Comparison of ENCODE assay signal across 9 mouse cellular contexts in genomic region chr15:82236565-82236964, GRCm38 (mm10). TPM values are rescaled to one million over a fixed set of nuclear protein-coding genes. Genes with fewer than 3 reads are reported as not detected.
DNase-seq lines count a peak whose midpoint lies in the region; ATAC-seq and TF ChIP-seq lines count a peak whose summit lies in the region.
"Had no signal": no experiment of that assay in that cellular context is flagged by ENCODE, and none has a peak within 500 bp of the region (broad histone marks: within the 10 kb centered on the region; RNA-seq: fewer than 3 reads in every experiment).

No protein-coding gene starts in this region.

- H3K27me3 ChIP-seq in hindbrain, embryonic 13.5 days, result no peaks in the 10 kb centered on the region
- H3K27me3 ChIP-seq in lung, postnatal 0 days (replicated peaks; ENCODE audit: insufficient read depth, low read length), result no peaks in the 10 kb centered on the region

- H3K4me2 ChIP-seq in hindbrain, embryonic 13.5 days, result no peak overlapping the region
- H3K4me2 ChIP-seq in lung, postnatal 0 days (replicated peaks; ENCODE audit: low read depth, low read length), result no peak overlapping the region

- TF ChIP-seq CTCF in lung, postnatal 0 days (IDR thresholded peaks at IDR 0.05), result peak; percentile 99

- no peak for TF ChIP-seq EP300 in lung, postnatal 0 days (IDR thresholded peaks at IDR 0.05)

- peak; percentile 39 for DNase-seq in MEL-GATA-1-ER (ENCODE audit: extremely low read depth, low read depth)
- DNase-seq in cerebellum, adult 8-10 months, result peak; percentile 95
- DNase-seq in layer of hippocampus, postnatal 10 days (ENCODE audit: low spot score in 2 of 2), result peak; percentile 85 to 90
- DNase-seq in lung, postnatal 0 days (ENCODE audit: low spot score), result peak; percentile 80
- DNase-seq in ovary, postnatal 36 days (ENCODE audit: low spot score), result peak; percentile 75
- peak; percentile 85 for DNase-seq in thymus, postnatal 14 days

- H3K4me1 ChIP-seq in hindbrain, embryonic 13.5 days (replicated peaks), result peaks cover 10% of the 10 kb centered on the region
- no peaks in the 10 kb centered on the region for H3K4me1 ChIP-seq in lung, postnatal 0 days (ENCODE audit: insufficient read depth, low read depth, low read length)

- ATAC-seq in frontal cortex, adult (ENCODE audit: low TSS enrichment), result peak; percentile 75
- ATAC-seq in hindbrain, embryonic 13.5 days (ENCODE audit: low FRiP score), result peak; percentile 78
- ATAC-seq in lung, postnatal 0 days, result peak; percentile 70

- no peaks in the 10 kb centered on the region for H3K36me3 ChIP-seq in hindbrain, embryonic 13.5 days
- H3K36me3 ChIP-seq in lung, postnatal 0 days (ENCODE audit: insufficient read depth, low read length), result no peaks in the 10 kb centered on the region

- H3K4me3 ChIP-seq in hindbrain, embryonic 13.5 days, result no peak overlapping the region
- H3K4me3 ChIP-seq in lung, postnatal 0 days (ENCODE audit: low read depth, low read length), result no peak overlapping the region

- WGBS in hindbrain, embryonic 13.5 days, result 23% methylated on average over 5 of the region's 5 CpGs
- WGBS in lung, postnatal 0 days, result 9% methylated on average over 5 of the region's 5 CpGs

- no peak overlapping the region for H3K9ac ChIP-seq in hindbrain, embryonic 13.5 days
- no peak overlapping the region for H3K9ac ChIP-seq in lung, postnatal 0 days (replicated peaks; ENCODE audit: low read depth)

- no peaks in the 10 kb centered on the region for H3K9me3 ChIP-seq in hindbrain, embryonic 13.5 days
- no peaks in the 10 kb centered on the region for H3K9me3 ChIP-seq in lung, postnatal 0 days (ENCODE audit: low read length)

- H3K27ac ChIP-seq in hindbrain, embryonic 13.5 days, result no peak overlapping the region
- H3K27ac ChIP-seq in lung, postnatal 0 days (ENCODE audit: low read length), result no peak overlapping the region
- H3K27ac ChIP-seq: macrophage had no signal

RNA-seq across cellular contexts. Expression of gene Cenpm, which starts 8.0 kb away (rescaled TPM):
- 20.0 and 22.0 TPM in 2 replicates for polyA plus RNA-seq in hindbrain, embryonic 13.5 days (2015; fragmentation: Nextera tagmentation; extraction: Ambion mirVana)
- 1 to 10 TPM; 6.5 to 9.0 TPM for total RNA-seq in layer of hippocampus, postnatal 10 days (2021)
- 3.9 and 4.3 TPM in 2 replicates for polyA plus RNA-seq in lung, postnatal 0 days (2015; fragmentation: Nextera tagmentation; extraction: Ambion mirVana)

RNA-seq across cellular contexts. Expression of gene Tnfrsf13c, which starts 12.4 kb away (rescaled TPM):
- not detected in 2 replicates for polyA plus RNA-seq in hindbrain, embryonic 13.5 days (2015; fragmentation: Nextera tagmentation; extraction: Ambion mirVana)
- 1 to 10 TPM in 1 of 2 experiments, under 1 TPM in 1; 0.69 to 1.0 TPM for total RNA-seq in layer of hippocampus, postnatal 10 days (2021)
- polyA plus RNA-seq in lung, postnatal 0 days (2015; fragmentation: Nextera tagmentation; extraction: Ambion mirVana), result 0.07 and 0.49 TPM in 2 replicates

RNA-seq across cellular contexts. Expression of gene 1500009C09Rik, which starts 15.6 kb away (rescaled TPM):
- 8.9 and 9.2 TPM in 2 replicates for polyA plus RNA-seq in hindbrain, embryonic 13.5 days (2015; fragmentation: Nextera tagmentation; extraction: Ambion mirVana)
- total RNA-seq in layer of hippocampus, postnatal 10 days (2021), result 10 to 100 TPM; 79.9 to 88.8 TPM
- polyA plus RNA-seq in lung, postnatal 0 days (2015; fragmentation: Nextera tagmentation; extraction: Ambion mirVana), result not detected in 2 replicates
- polyA plus RNA-seq: macrophage had no signal

RNA-seq across cellular contexts. Expression of gene Shisa8, which starts 23.9 kb away (rescaled TPM):
- polyA plus RNA-seq in hindbrain, embryonic 13.5 days (2015; fragmentation: Nextera tagmentation; extraction: Ambion mirVana), result 0.93 and 1.8 TPM in 2 replicates
- 1 to 10 TPM; 2.0 to 3.1 TPM for total RNA-seq in layer of hippocampus, postnatal 10 days (2021)
- 0.29 and 0.55 TPM in 2 replicates for polyA plus RNA-seq in lung, postnatal 0 days (2015; fragmentation: Nextera tagmentation; extraction: Ambion mirVana)
- polyA plus RNA-seq: macrophage had no signal

RNA-seq across cellular contexts. Expression of gene Sept3, which starts 38.1 kb away (rescaled TPM):
- polyA plus RNA-seq in hindbrain, embryonic 13.5 days (2015; fragmentation: Nextera tagmentation; extraction: Ambion mirVana), result 329 and 346 TPM in 2 replicates
- total RNA-seq in layer of hippocampus, postnatal 10 days (2021), result 100 to 1,000 TPM; 617 to 640 TPM
- polyA plus RNA-seq in lung, postnatal 0 days (2015; fragmentation: Nextera tagmentation; extraction: Ambion mirVana), result 0.11 and 0.26 TPM in 2 replicates

Comparison
In these comparisons a context has a peak if more than half of its experiments do, and no peak if none do; other contexts are left out.
1. DNase-seq: peak in every context shown above with its lines; median percentile 95 in cerebellum, adult 8-10 months; 88 in layer of hippocampus, postnatal 10 days; 85 in thymus, postnatal 14 days; 80 in lung, postnatal 0 days; 75 in ovary, postnatal 36 days; 39 in MEL-GATA-1-ER.